Mouse (Mus musculus) right cerebral cortex, postnatal 4 days (tissue): ENCODE data around the gene Trim62.

ENCODE experiments used
- DNase-seq: peaks from one replicate; pipeline ENCODE4 v3.0.0-alpha.2; 2022

Gene Trim62

DNA sequence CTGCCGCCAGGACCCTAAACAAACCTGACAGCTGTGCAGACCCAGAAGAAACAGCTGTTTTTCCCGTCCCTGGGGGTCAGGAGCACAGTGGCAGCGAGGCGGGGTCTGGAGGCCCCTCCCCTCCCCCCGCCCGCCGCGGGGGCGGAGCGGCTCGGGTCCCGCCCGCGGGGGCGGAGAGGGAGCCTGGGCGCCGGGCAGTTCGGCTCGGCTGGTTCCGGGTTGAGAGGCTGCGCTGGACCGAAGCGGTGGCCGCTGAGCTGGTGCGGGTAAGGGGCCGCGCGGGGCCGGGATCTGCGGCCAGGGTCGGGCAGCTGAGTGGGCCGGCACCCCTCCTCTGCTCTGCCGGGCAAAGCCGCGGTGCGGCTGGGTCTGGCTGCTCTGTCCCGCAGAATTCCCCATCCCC, at the start of gene Trim62:
Trim62 (plus strand) TSS at position 202 of the 403 bp plus-strand sequence.
- DNase-seq, result peak; percentile 71

DNA sequence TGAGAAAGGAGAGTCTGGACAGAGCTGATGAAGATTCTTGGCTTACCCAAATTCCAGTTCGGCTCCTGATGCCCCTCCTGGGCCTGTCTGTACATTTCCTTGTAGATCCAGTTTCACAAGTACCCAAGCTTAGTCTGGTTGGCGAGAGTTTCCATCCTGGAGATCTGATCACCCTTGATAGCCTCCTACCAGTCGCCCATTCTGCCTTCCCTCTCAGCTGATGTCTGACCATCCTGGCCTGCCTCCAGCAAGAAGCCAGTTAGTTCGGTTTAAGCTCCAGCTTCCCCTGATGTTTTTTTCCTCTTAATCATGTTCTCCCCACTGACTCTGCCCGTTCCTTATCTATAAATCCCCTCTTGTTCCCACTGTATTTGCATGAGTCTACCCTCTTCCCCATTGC, 45.2 kb upstream of the Trim62 start:
- DNase-seq, result no peak

DNA sequence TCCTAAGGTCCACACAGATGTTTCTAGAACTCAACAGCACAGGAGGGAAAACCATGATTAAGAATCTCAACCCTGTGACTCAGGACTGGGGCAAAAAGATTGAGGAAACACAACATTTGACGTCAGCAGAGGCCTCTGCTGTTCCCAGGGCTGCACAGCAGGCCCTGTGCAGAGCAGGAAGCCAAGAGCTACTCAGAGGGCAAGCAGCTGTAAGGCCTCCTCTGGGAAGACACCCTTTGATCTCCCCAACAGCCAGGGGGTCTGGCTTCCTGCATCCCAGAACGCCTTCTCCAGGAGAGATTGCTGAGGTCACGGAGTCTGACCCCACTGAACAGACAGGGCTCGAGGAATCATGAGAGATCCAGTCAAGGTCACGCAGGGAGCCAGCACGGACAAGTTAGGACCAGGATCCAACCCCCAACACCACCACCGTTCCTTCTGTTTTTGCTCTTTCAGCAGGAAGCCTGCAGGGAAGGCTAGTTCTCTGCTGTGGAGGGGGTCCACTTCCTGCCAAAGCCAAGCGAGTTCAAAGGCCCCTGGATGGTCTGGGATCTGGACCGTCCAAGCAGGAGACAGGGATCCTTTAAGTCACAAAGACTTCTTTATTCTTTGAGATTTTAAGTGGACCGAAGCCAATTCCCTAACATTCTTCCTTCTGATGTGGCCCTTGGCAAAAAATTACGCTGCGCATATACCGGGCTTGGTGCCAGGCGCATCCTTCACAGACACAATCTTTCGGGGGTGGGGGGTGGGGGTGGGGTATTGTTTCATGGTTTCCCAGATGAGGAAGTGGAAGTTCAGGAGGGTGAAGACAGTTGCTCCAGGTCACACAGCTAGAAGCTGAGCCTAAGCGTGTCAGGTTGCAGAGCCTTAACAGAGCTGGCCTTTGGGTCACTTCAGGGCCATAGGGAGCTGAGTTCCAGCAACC, 43.3 kb upstream of the Trim62 start:
- DNase-seq, result peak; percentile 28

DNA sequence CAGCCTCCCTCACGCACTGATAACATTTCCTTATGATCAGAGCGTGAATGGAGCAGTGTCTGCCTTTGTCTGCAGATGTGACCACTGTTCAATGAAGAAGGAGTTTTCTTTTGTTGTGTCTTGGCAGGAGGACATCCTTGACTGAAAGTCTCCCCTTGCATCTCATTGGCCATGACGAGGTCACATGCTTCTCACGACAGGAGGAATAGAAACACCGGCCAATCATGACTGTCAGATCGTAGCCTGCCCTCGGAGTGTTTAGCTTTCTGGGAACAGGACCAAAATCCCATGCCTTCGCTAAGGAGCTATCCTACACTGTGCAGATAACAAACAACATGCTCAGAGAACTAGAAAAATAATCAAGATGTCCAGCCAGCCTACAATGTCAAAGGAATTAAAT, 42.1 kb upstream of the Trim62 start:
- no peak for DNase-seq

DNA sequence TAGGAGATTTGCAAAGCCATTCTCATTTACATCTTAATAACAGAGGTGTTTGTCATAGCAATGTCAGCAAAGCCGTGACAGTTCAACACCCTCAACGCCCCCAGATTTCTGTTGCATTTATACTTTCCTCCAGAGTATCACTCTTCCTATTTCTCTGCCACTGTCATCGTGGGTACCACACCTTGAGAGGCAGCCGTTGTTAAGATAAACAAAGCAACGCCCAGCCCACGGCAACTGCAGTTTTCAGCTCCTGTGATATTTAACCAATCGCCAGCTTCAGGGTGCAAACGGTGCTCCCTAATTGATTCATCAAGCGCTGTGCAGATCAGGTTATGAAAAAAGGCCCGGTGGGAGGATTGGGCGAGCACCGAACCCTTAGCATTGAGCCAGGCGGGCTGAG, 38.8 kb upstream of the Trim62 start:
- DNase-seq, result no peak

DNA sequence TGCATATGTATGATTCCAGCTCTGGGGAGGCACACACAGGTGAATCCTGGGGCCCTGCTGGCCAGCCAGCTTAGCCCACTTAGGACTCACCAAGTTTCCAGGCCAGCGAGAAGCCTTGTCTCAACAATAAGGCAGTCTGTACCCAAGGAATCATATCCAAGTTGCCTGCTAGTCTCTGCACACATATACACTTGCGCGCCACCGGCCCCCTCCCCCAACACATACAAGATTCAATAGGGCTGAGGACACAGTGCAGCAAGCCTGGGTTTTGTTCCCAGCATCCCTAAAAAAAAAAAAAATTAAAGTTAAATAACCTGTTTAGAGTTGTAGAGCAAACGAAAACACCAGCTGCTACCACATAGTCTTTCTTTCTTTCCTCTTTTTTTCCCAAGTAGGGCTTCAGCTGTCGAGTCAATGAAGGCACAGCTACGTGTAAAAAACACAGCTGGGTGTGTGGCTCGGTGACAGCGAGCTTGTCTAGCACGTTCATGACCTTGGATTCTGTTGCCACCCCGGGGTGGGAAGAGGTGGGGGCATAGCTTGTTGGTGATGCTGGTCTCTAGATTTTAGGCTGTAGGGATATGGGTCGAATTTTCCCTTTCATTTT, 37.9 kb upstream of the Trim62 start:
- DNase-seq, result no peak

DNA sequence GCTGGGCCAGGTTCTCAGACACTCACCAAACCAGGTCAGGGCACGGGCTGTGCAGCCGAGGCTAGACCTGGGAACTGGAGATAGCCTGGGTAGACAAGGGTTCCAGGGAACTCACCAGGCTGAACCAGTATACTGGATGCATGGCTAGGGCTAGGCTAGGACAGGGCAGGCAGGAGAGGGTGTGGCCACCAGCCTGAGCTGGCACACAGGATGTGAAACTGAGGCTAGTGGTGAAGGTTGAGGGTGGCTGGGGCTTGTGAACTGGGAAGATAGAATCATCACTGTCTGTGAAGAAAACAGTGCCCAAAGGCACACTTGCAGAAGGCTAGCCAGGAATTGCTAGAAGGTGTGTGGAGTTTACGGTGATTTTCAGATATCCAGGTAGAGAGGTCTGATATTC, 34.4 kb upstream of the Trim62 start:
- DNase-seq, result no peak

DNA sequence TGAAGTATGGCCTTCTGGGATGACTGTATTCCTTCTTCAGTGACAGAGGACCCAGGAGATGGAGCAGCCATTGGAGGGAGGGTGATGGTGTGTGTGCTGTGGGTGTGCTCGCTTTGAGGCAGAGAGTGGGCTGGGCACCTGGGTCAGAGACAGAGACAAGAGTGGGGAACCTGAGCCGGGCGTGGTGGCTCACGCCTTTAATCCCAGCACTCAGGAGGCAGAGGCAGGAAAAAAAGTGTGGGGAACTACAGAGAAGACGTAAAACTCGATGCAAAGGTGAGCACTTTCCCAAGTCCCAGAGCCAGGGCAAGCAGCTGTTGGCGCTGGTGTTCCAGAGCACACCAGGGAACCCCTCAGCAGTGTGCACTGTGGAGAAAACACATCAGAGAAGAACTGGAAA, 33.7 kb upstream of the Trim62 start:
- DNase-seq, result no peak

DNA sequence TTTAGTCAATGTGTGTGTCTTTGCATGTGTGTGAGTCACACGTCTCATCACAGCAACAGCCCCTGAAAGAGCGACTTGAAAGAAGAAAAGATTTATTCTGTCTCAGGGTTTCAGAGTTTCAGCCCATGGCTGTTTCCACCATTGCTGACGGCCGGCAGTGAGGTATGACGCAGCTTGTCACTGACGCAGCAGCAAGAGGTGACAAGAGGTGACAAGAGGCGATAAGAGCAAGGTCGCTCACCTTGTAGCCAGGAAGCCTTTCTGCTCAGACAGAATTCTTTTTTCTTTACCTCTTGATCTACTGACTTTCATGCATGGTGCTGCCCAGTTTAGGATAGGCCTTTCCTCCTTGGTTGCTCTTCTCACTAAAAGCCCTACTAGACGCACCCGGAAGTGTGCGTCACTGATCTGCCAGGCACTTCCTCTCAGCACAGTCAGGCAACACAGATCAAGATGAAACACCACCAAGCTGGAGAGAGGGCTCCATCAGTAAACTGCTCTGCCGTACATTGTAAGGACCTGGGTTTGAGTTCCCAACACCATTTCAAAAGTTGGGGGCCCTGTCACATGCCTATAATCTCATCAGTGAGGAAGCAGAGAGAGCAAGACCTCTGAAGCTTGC, 31.0 kb upstream of the Trim62 start:
- no peak for DNase-seq

DNA sequence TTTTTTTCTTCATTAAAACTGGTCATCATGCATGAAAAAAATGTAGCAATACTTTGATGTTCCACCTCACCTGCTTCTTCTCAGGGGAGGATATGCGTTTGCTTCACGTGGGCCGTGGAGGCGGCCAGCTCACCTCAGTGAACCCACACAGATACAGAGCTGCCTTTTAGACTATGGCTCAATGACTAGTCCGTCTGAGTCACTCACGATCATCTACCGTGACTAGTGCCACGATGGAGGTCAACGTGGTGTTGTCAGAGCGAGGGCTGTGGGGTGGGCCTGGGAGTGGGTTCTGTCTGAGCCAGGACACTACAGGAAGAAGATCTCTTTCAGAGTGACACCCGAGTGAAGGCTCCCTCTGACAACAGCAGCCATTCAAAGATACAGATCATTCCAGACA, 30.3 kb upstream of the Trim62 start:
- no peak for DNase-seq

DNA sequence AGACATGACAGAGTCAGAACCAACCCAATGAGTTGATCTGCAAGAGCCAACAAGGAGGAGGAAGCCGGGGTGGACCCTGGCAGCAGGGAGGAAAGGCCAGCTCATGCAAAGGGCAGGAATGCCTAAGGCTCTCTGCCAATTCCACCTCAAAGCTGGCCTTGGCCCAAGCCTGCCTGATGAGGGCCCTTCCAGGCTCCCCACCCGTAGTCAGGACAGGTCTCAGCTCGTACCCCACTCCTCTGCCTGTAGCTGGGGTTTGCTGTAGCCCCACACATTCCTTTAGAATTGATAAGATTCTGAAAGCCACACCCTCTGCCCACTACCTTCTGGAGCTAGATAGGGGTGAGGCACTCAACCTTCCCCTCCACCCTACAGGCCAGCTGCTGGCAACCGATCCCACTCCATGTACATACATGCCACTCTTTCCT, 27.8 kb upstream of the Trim62 start:
- no peak for DNase-seq

DNA sequence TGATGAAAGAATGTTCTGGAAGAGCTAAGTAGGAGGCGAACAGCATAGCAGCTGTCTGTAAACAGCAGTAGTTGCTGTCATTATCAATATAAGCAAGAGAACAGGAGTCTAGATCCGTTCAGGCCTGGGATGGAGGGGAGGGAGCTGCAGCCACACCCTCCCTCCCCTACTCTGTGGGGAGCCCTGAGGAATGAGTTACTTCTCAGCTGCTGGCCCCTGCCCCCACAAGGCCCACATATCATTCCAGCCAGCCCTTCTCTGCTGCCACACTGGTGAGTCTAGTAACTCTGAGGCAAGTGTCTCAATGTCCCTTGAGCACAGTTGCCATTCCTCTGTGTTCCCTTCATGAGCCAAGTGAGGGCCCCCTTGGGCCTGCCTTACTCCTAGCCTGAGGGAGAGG, 26.2 kb upstream of the Trim62 start:
- no peak for DNase-seq

DNA sequence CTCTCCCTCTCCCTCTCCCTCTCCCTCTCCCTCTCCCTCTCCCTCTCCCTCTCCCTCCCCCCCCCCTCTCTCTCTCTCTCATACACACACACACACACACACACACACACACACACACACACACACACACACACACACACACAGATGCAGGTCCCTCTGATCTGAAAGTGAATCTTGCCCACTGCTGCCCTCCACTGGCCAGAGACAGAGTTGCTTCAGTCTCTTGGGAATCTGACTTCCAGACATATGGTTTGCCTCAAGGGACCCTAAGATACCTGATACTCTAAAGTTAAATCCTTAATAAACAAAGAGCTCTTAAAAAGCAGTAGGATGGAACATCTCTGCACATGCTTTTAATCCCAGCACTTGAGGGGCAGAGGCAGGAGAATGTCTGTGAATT, 25.2 kb upstream of the Trim62 start:
- DNase-seq, result peak; percentile 85

DNA sequence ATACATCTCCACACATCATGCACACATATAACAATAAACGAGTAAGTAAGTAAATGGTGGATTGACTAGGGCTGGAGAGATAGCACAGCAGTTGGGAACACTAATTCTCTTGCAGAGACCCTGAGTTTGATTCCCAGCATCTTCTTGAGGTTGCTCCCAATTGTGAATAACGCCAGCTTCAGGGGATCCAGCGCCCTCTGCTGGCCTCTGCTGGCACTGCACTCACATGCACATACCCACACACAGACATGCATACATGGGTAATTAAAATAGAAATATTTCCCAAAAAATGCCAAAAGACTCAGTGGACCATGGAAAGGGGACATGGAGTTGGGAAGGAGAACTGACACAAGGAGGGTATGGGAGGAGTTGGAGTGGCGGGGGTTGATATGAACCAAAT, 24.5 kb upstream of the Trim62 start:
- no peak for DNase-seq

DNA sequence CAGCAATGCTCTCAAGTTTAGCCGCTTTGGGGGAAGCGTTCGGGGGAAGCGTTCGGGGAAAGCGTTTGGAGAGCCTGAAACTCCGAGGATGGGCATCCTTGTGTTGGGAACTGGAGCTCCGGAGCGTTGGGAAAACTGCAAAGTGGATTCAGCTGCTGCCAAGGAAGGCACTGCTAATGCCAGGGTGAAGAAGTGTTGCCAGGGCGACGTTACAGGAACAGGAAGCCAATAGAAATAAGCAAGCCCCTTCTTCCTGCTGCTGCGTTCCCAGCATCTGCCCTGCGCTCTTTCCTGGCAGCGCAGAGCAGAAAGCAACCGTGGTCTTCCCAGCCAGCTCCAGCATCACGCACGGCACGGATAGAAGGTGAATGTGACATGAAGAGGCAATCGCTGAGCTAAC, 10.4 kb upstream of the Trim62 start:
- DNase-seq, result peak; percentile 60

DNA sequence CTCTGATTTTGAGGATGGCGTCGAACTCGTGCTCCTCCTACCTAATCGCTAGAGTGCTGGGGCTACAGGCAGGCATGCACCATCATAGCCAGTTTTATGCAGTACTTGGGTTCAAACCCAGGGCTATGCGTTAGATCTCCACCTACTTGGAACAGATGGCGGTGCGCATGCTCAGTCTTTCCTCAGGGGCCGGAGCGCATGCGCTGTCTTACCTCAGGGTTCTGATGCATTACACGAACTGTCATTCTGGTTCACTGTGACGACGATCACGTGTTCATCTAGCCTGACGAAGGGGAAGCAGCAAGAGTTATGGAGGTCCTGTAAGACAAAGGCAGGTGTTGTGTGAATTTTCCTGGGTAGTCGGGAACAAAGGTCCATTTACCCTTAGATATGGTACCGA, 9.3 kb upstream of the Trim62 start:
- no peak for DNase-seq

DNA sequence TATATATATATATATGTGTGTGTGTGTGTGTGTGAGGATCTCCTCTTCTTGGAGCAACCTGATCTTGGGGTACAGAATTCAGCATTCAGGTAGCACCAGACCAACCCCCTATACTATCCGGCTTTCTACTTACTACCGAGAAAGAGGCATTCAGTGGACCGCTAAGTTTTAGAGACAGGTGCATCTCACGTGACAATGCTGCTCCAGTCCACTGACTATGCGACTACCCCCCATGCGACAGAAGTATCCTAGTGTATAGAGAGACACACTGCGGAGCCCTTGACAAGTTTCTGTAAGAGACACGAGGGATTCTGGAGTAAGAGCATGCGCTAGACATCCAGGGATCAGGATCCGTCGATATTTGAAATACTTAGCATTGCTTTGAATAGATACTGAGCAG, 7.9 kb upstream of the Trim62 start:
- DNase-seq, result no peak

DNA sequence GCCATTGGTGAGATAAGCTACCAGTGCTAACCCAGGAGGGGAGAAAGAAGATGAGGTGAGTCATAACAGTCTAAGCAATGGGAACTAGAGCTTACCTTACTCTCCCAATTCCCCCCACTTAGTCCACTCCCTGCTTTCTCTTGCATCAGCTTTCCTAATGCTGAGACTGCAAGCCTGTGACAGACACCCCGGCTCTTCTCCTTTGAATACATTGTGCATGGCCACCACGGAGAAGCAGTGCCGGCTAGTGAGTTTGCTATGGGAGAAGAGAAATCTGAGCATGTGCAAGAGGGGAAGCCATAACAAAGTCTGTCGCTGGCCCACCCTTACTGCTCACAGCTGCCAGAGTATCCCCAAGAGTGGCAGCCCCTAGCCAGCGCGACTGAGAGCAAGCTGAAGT, 5.9 kb upstream of the Trim62 start:
- DNase-seq, result no peak

DNA sequence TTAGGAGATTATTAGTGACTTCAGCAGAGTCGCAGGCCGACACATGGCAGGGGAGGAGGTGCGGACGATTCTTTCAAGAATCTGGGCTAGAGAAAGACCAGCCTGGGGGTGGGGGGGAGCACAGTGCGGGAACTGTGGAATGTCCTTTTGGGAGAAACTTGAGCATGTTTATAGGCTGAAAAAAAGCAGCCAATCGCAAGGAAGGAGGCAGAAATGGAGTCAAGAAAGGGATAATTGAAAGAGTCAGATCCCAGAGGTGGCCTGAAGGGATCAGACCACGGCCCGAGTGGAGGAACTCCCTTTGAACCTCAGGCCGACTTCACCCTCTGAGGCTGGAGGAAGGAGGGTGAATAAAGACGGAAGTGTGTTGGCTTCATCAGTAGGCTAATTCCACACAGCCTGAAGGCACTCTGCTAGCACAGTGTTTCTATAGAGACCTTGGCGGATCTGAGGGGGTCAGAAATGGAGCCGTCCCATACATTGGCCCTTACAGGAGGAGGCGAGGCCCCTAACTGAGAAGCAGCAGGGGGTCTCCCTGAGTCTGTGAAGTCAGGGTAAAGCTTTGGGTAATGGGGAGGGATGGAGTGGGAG, 4.4 kb upstream of the Trim62 start:
- DNase-seq, result no peak

DNA sequence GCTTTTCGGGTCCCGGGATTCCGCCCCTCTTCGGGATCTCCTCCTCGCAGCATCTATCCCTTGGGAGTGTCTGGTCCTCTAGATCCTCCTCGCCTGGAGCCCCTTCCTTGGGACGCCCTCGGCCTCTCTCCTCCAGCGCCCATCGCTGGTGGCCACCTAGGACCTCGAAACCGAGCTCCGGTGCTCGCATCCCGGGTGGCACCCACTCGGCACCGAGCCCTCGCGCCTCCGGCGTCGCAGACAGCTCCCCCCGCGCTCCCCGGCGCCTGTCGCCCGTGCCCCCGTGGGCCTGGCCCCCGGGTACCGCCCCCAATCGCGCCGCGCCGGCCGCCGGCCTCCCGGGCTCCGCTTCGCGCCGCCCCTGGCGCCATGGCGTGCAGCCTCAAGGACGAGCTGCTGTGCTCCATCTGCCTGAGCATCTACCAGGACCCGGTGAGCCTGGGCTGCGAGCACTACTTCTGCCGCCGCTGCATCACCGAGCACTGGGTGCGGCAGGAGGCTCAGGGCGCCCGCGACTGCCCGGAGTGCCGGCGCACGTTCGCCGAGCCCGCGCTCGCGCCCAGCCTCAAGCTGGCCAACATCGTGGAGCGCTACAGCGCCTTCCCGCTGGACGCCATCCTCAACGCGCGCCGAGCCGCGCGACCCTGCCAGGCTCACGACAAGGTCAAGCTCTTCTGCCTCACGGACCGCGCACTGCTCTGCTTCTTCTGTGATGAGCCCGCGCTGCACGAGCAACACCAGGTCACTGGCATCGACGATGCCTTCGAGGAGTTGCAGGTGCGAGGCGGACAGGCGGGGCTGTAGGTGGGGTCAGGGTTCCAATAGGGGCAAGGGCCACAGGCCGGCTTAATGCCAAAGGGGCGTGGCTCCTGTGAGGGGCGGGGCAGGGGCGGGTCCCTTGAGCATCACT, 676 bp downstream of the Trim62 start:
- DNase-seq, result peak; percentile 61

DNA sequence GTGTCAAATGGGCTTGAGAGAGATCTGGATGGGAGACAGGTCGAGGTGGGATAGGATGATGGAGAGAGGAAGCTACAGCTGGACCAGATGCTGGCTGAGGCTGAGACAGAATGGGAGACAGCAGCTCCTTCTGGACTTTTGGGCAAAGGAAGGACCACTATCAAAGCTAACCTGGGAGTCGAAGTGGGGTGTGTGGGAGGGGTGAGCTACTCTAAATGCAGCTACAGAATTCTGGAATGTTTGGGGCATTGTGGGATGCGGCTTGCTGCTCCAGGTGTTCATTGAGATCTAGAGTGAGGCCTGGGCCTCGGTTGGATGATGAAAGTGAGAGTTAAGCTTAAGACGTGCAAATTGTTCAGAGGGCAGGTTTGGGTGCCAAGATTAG, 1.3 kb downstream of the Trim62 start:
- no peak for DNase-seq

DNA sequence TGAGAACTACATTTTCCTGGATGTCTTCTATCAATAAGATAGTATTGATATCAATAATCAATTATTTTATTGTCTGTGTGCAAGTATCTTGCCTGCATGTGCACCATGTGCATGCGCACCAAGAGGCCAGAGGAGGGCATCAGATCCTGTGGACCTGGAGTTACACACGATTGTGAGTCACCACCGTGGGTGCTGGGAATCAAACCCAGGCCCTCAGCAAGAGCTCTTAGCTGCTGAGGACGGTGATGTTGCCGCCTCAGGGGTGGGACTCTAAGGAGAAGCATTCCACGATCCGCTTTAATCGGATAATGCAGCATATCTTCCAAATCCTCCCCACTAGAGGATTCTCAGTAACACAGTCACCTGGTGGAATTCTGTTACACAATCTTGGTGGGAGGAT, 2.2 kb downstream of the Trim62 start:
- DNase-seq, result no peak

DNA sequence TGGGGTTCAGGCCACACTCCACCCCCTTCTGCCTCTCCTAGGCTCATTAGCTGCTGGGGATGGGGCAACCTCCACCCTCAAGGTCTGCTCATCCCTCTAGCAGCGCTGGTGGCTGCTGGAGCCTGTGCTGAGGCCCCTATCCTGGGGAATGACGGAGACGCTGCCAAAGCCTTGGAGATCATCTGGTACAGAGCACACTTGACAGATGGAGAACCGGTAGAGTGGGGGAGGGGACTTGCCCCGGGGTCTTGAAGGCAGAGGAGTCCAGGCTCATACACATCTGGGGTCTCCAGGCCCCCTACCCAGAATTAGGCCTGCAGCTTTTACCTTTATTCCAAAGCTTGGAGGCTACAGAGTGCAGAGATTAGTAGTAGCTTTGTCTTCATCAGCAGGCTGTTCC, 3.2 kb downstream of the Trim62 start:
- no peak for DNase-seq
